Mouse (Mus musculus): ENCODE results near the gene St6gal1.

Gene St6gal1

GRCm38 (mm10) chr16:23223871-23224469 lies 570 bp upstream of the St6gal1 start:
- peak; percentile 14 for DNase-seq

- DNase-seq, result peak; percentile 42
Observed at GRCm38 (mm10) chr16:23225069-23225721, 655 bp downstream of the St6gal1 start.

DNA sequence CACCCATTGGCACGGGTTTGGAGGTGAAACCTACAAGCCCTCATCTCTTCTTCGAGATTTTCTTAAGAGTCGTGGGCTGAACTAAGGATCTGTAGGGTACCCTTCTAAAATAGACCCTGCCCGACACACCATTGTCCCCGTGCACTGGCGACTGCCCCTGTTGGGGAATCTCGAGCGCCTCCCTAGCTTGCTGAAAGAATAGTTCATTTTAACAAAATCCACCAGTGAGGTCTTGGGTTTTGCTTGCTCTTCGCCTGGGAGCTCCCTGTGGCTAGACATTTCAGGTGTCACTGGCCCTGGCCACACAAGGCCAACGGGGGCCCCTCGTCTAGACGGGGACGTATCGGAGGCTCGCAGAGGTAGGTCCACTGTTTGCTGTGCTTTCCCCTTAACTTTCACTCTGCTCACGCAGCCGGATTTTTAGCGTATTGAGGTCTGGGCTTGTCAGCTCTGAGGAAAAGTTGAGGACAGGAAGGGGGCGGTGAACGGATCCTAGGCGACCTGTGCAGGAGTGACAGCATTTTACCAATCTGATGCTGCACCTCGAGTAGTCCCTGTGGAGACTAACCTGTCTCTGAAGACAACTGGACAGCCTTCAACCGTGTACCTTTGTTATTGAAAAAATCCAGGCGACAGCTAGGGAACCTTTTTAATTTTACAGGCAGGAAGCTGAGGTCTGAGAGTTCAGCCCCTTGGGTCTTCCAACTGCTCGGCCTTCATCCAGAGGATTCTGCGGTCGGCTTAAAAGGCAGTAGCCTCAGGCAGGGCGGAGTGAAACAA lies 1.5 kb downstream of the St6gal1 start:
- peak; percentile 56 for DNase-seq

DNA sequence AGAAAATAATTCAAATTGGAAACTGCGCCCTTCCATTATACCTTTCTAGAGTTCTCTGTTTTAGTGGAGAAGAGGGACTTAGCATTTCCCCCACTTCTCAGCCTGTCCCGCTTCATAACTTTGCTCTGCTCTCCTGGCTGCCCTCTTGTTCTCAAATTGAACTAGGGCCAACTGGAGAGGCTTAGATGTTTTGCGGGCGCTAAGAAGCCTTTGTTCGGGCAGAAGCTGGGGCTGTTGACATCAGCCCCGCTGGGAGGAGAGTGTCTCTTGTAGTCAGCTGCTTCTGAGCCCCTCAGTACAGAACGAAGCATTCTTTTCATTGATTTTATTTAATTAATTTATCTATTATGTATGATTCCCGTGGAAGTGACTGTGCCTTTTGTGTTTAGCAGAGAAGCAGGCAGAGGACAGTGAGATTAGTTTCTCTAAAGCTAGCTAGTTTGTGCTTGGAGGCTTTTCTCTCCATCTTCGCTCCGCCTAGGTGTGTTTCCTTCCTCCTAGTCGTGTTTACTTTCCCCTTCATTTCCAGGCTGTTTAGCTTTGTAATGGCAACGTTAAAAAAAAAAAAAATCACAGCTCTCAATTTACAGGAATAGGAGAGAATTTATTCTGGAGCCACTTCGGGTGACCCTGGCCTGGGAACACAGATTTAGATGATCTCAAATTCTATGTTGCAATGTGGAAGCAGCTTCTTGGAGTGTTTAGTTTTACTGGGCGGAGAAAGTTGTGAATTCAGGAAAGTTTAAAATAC lies 2.2 kb downstream of the St6gal1 start:
- DNase-seq, result peak; percentile 82

GRCm38 (mm10) chr16:23227851-23228250 lies 3.3 kb downstream of the St6gal1 start:
- no peak for DNase-seq

DNA sequence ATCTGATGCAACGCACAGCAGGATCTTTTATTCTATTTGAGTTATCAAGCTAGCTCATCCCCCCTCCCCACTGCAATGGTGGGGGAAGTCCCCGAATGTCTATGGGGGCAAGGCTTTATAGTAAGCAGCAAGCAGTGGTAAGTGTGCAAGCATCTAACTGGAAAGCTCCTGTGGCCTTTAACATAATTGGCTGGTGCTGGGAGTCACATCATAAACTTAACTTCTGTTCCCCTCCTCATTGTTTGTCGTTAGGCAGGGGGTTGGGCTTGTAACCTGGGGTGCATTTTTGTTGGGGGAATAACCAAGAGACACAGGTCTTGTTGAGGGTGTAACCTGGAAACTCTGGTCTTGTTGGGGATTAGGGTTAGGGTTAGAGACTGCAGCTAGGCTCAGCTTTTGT lies 3.9 kb downstream of the St6gal1 start:
- DNase-seq, result no peak

- DNase-seq, result no peak
Observed at GRCm38 (mm10) chr16:23229945-23230344, 5.4 kb downstream of the St6gal1 start.

DNA sequence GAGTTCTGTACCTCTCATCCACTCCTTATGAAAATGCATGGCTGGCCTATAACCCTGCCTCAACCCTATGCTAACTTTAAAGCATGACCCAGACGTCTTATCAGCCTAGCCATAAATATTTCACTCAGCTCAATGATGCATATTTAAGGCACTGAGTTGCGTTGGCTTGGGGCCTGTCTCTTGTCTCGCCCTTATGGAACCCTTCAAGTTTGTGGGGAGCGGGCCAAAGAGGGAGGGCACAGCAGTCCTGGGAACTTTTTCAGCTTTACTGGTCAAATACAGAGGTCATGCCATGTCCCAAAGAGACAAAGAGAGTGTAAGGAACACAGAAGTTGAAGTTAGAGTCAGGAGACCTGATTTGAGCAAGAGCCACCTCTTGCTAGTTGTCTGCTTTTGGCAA lies 6.6 kb downstream of the St6gal1 start:
- DNase-seq, result no peak

DNA sequence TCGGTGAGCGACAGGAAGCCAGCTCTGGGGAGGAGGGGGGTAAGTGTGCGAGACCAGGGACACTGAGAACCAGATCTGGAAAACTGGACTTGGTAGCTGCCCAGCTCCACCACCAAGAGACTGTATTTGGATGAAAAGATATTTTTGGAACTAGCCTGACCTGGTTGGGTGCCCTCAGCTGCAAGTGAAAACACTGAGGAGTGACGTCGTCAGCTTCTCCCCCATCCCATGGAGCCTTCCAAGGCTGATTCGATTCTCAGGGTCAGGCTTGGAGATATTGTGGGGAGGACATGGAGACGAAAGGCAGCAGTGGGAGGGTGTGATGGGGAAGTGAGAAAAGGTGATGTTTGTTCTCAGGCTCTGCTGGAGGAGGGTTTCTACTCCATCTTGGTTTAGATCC lies 8.2 kb downstream of the St6gal1 start:
- no peak for DNase-seq

GRCm38 (mm10) chr16:23233496-23233895 lies 9.0 kb downstream of the St6gal1 start:
- peak; percentile 56 for DNase-seq

GRCm38 (mm10) chr16:23234557-23234956 lies 10.0 kb downstream of the St6gal1 start:
- DNase-seq, result no peak

GRCm38 (mm10) chr16:23235173-23235694 lies 10.7 kb downstream of the St6gal1 start:
- no peak for DNase-seq

GRCm38 (mm10) chr16:23239583-23239982 lies 15.0 kb downstream of the St6gal1 start:
- DNase-seq, result no peak

GRCm38 (mm10) chr16:23240049-23240949 lies 15.8 kb downstream of the St6gal1 start:
- DNase-seq, result peak; percentile 94

DNA sequence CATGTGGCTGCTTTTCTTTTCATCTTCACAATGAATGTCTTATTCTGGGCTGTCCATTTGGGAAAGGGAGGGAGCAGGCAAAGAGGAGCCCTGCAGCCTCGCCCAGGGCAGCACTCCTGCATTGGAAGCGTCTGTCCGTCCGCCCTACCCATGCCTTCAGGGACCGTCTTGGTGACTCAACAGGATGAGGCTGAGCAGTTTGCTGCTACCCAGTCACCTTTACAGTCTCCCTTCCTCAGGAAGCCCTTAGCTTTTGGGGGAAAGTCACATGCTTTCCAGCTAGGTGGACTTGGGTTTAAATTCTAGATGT lies 16.4 kb downstream of the St6gal1 start:
- DNase-seq, result no peak

DNA sequence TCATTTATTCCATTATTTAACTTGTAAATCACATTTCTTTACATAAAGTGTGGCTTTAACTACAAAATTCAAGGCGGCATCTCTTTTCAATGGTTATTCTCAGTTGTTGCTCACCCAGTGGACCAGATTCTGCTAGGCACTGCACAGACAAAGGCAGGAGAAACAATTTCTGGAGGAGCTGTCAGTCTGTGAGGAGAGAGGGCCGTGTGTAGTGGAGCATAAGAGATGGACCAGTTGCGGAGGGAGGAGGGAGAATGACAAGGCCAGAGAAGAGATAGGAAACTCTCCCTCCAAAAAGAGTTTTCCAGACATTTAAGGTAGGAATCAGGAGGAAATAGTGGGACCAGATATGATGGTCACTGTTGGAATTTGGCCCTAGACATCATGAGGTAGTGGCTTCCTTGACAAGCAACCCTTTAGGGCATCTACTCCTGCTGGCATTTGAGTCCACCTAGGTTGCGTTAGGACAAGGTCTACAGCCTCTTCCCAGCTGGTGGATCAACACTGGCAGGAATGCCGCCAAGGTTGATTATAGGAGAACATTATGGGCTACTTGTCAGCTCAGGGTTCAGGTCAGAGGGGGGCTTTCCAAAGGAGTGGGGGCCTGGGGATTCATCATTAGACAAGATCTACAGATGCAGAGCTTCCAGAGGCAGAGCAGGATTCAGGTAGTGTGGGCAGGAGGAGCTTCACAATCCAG lies 19.3 kb downstream of the St6gal1 start:
- no peak for DNase-seq

DNA sequence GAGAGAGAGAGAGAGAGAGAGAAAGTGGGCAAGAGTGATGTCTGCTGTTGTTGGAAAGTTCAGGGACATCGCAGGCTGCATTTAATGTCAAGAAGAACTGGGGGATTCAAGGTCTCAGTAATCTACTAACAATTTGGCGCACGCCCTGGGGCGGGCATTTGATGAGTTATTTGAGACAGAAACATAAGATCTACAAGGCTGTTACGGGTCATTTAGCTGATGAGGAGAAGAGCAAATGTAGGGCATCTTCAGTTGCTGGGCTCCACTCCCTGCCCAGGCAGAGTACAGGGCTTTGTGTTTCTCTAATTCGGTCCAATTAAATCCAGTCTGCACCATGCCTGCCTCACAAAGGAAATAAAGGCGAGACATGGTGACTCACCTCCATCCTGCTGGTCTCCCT lies 19.9 kb downstream of the St6gal1 start:
- DNase-seq, result no peak

GRCm38 (mm10) chr16:23249285-23249684 lies 24.7 kb downstream of the St6gal1 start:
- no peak for DNase-seq

DNA sequence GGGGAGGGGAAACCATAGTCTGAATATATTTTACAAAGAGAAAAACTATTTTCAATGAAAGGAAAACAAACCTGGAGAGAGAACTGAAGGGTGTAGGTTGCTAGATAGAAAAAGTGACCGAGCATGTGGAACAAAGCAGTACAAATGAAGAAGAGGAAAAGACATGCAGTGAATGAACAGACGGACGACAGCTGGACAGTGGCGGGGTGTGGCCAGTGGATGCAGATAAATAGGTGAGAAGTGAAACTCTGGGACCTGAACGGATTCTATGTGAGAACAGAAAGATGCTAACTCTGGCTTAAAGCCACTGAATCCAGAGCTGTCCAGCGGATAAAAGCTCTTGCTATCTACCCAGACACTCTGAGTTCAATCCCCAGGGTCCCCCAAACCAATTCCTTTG lies 25.2 kb downstream of the St6gal1 start:
- DNase-seq, result no peak

GRCm38 (mm10) chr16:23250556-23251444 lies 26.3 kb downstream of the St6gal1 start:
- no peak for DNase-seq

- no peak for DNase-seq
Observed at GRCm38 (mm10) chr16:23251445-23251773, 26.9 kb downstream of the St6gal1 start.
